Mouse (Mus musculus): Measurements from ENCODE around the gene Zcchc7.

DNA sequence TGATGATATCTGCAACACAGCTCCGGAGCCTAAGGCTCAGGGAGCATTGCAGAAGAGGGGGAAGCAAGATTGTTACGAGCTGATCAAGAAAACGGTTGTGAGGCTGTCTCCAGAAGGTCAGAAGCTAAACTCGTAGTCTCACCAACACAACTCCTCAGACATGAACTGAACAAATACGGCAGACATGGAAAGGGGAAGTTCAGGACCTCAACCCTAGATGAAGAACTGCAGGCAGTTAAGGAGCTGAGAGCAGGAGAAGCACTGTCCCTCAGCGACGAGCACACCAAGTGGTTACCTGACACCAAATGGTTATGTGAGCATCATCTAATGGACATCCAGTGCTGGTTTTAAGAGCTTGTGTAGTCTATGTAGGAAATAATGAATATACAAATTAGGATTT lies 60.9 kb downstream of the Zcchc7 start:
- TF ChIP-seq CTCF (IDR thresholded peaks at IDR 0.05; ENCODE audit: control insufficient read depth, insufficient read depth, low read length) (no peak), POLR2A (IDR thresholded peaks at IDR 0.05; ENCODE audit: borderline replicate concordance, control insufficient read depth, low read depth, low read length) (no peak)

Data from bone marrow, adult 2 months (tissue).